Mouse (Mus musculus) heart, embryonic 12.5 days (tissue): ENCODE results near the gene Syt16. TPM values are rescaled to one million over a fixed set of nuclear protein-coding genes. Genes with fewer than 3 reads are reported as not detected.

Source experiments
- ATAC-seq: fragments of 200-750 bp; cut with Nextera tagmentation; 2 replicates; pipeline ENCODE4 v1.8.0; 2017; ENCODE audit warnings: moderate TSS enrichment, moderate library complexity; ENCODE audit not compliant: insufficient number of reproducible peaks, low FRiP score
- H3K27ac ChIP-seq: fragments of 300-500 bp; sonication (generic); 2 replicates; pipeline ENCODE4 v1.5.1; 2016; ENCODE audit warnings: mild to moderate bottlenecking, moderate library complexity; ENCODE audit not compliant: poor library complexity, severe bottlenecking
- H3K27me3 ChIP-seq: fragments of 300-500 bp; sonication (generic); replicated peaks from 2 replicates; pipeline ENCODE4 v1.6.1; 2016; ENCODE audit warnings: mild to moderate bottlenecking, moderate library complexity
- H3K36me3 ChIP-seq: fragments of 300-500 bp; sonication (generic); 2 replicates; pipeline ENCODE4 v1.6.1; 2016; ENCODE audit warnings: mild to moderate bottlenecking, moderate library complexity
- H3K4me1 ChIP-seq: fragments of 300-500 bp; sonication (generic); replicated peaks from 2 replicates; pipeline ENCODE4 v1.6.1; 2016; ENCODE audit warnings: mild to moderate bottlenecking
- H3K4me2 ChIP-seq: fragments of 300-500 bp; sonication (generic); 2 replicates; pipeline ENCODE4 v1.6.1; 2016; ENCODE audit warnings: mild to moderate bottlenecking, moderate library complexity
- H3K4me3 ChIP-seq: fragments of 300-500 bp; sonication (generic); 2 replicates; pipeline ENCODE4 v1.5.1; 2016; ENCODE audit warnings: mild to moderate bottlenecking
- H3K9ac ChIP-seq: fragments of 300-500 bp; sonication (generic); 2 replicates; pipeline ENCODE4 v1.6.1; 2016; ENCODE audit warnings: mild to moderate bottlenecking, moderate library complexity
- H3K9me3 ChIP-seq: fragments of 300-500 bp; sonication (generic); replicated peaks from 2 replicates; pipeline ENCODE4 v1.6.1; 2016; ENCODE audit warnings: mild to moderate bottlenecking, moderate library complexity
- WGBS: fragments of 180-500 bp; shearing (Covaris S2); methylation state at CpG from one replicate; pipeline ENCODE4 v1.1.7; 2016; 5-methylcytosine and 5-hydroxymethylcytosine counted together
- polyA plus RNA-seq: library from polyadenylated mRNA; unstranded; fragments of >200 nt; fragmentation: Nextera tagmentation; extraction: Ambion mirVana; gene quantifications from 2 replicates; pipeline ENCODE4 v1.2.1, GENCODE M21; 2016

Syt16 gene
- polyA plus RNA-seq, 1 experiment from 2014 or later = 0.33 TPM

DNA sequence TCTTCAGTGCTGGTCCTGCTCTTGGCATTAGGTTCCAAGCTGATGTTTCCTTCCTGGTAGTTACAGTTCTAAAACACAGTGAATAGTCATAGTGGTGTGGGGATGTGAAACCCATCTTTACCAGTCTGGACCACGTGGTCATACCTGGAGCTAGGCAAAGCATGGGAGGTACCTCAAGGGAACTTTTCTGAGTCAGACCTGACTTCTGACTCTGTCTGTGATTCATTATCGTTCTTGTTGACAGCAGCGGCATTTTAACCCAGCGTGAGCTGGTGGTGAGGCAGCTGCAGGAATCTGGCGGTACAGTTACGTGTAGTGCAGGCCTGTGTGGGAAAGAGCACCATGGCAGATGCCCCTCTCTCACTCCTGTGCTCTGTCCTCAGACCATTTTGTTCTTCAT, 22.9 kb upstream of the Syt16 start:
- Histone ChIP-seq H3K9me3 (peaks cover 11% of the 10 kb centered on the region), H3K4me2 (no peak overlapping the region), H3K4me3 (no peak overlapping the region), H3K9ac (no peak overlapping the region), H3K27me3 (no peaks in the 10 kb centered on the region), H3K36me3 (peaks cover 85% of the 10 kb centered on the region), H3K4me1 (no peaks in the 10 kb centered on the region), H3K27ac (no peak overlapping the region)
- no peak for ATAC-seq
- 84% methylated on average over 6 of the region's 6 CpGs for WGBS

DNA sequence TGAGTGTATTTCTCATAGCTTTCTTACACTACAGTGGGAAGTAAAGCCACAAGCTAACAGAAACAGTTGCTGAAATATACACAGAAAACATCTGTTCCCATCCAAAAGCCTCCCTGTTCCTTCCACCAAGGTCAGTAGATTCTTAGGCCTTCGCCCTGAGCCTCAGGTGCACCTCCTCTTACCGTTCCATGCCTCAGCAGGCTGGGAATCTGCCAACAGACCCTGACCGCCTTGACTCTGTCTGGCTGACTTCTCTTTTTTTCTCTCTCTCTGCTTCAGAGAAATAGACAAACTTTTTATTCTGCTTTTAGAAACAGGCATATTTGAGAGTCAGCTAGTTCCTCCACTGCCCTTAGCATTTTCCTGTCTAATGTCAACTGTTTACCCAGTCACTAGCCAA, 19.3 kb upstream of the Syt16 start:
- peaks cover 75% of the 10 kb centered on the region for H3K36me3 ChIP-seq
- WGBS = 88% methylated on average over 3 of the region's 3 CpGs

DNA sequence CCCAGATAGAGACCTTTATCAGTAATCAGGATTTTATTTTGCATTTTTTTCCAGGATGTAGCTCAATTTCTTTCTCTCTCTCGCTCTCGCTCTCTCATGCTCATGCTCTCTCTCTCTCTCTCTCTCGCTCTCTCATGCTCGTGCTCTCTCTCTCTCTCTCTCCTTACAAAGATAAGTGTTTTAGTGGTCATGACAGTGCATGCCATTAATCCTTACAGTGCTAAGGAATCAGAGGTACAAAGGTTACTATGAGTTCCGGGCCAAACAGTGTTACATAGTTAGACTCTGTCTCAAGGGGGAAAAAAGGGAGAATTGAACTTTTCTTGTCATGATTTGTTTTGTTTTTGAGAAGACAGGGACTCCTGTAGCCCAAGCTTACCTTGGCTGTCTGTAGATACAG, 17.8 kb upstream of the Syt16 start:
- ATAC-seq = no peak
- Histone ChIP-seq H3K4me1 (0 out of 2 replicates have a peak, but pooled peaks cover 4% of the 10 kb centered on the region), H3K36me3 (peaks cover 77% of the 10 kb centered on the region), H3K9me3 (no peaks in the 10 kb centered on the region), H3K9ac (no peak overlapping the region), H3K27ac (no peak overlapping the region), H3K4me2 (no peak overlapping the region), H3K4me3 (no peak overlapping the region), H3K27me3 (no peaks in the 10 kb centered on the region)
- WGBS = 89% methylated on average over 5 of the region's 5 CpGs

More for the DNA sequence above, 19.3 kb upstream of the Syt16 start:
- Histone ChIP-seq H3K27ac (no peak overlapping the region), H3K27me3 (no peaks in the 10 kb centered on the region), H3K9ac (no peak overlapping the region), H3K9me3 (no peaks in the 10 kb centered on the region), H3K4me1 (0 out of 2 replicates have a peak, but pooled peaks cover 4% of the 10 kb centered on the region), H3K4me2 (no peak overlapping the region), H3K4me3 (no peak overlapping the region)
- no peak for ATAC-seq

DNA sequence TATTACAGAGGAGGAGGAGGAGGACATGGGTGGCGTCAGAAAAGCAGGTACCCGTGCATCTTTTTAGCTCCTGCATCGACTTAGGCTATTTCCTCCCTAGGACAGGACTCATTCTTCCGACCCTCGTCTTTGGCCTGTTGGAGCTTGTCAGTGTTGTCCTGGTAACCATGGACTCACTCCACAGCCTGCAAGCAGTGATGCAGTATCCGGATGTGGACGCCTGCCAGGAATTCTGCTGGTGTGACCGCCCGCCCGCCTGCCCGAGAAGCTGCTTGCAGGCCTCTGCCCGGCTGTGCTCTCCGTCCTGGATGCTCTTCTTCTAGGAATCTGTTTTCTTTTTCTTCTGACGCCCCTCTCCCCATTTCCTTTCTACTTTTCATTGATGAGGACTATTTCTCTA, 14.9 kb upstream of the Syt16 start:
- ATAC-seq = peak; percentile 89
- Histone ChIP-seq H3K4me2 (no peak overlapping the region), H3K27ac (no peak overlapping the region), H3K4me3 (no peak overlapping the region), H3K27me3 (no peaks in the 10 kb centered on the region), H3K36me3 (peaks cover 74% of the 10 kb centered on the region), H3K4me1 (0 out of 2 replicates have a peak, but pooled peaks cover 4% of the 10 kb centered on the region), H3K9ac (no peak overlapping the region), H3K9me3 (no peaks in the 10 kb centered on the region)
- 36% methylated on average over 14 of the region's 14 CpGs for WGBS

DNA sequence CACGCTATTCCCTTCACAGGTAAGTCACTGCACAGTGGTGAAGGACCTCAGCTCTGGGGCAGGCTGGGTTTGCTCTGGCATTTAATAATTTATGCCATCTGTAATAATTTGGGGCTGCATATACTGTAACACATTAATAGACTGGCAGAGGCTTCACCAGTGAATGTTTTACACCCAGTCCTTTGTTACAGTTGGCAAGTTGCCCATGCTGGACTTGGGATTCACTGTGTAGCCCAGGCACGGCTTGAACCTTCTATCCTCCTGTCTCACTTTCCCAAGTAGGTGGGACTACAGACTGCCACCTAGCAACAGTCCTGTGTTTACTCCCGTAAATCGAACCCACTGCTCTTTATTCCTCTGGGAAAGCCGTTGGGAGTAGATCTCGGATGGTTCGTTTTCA, 11.2 kb upstream of the Syt16 start:
- ATAC-seq = no peak
- Histone ChIP-seq H3K4me3 (no peak overlapping the region), H3K4me1 (0 out of 2 replicates have a peak, but pooled peaks cover 7% of the 10 kb centered on the region), H3K9me3 (no peaks in the 10 kb centered on the region), H3K36me3 (peaks cover 40% of the 10 kb centered on the region), H3K9ac (no peak overlapping the region), H3K27me3 (no peaks in the 10 kb centered on the region), H3K4me2 (no peak overlapping the region), H3K27ac (no peak overlapping the region)
- 82% methylated on average over 7 of the region's 7 CpGs for WGBS

DNA sequence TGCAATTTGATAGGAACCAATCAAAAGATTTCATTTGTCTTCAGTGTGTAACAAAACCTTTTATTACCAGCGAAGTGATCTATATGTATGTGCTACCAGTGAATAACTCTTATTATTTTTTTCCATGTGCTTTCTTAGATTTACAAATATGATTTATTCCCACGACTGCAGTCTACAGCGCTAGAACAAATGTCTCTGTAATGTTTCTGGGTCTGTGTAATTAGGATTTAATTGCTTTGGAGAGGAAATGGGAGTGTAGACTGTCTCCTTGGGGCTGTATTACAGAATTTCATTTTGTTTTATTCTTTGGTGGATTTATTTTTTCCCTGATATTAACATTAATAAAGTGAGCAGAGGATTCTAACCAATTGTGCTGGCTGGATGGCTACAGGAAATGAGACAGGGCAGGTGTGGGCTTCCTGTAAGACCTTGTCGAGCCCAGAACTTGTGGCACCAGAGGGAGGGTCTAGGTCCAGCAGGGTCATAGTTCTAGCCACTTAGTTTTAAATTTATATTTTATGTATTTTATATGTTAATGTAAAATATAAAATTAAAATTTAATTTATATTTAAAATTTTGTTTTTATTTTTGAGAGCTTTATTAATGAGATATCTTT, 9.0 kb upstream of the Syt16 start:
- Histone ChIP-seq H3K4me3 (no peak overlapping the region), H3K4me2 (no peak overlapping the region), H3K9me3 (no peaks in the 10 kb centered on the region), H3K9ac (no peak overlapping the region), H3K27me3 (no peaks in the 10 kb centered on the region), H3K36me3 (peaks cover 28% of the 10 kb centered on the region), H3K4me1 (0 out of 2 replicates have a peak, but pooled peaks cover 3% of the 10 kb centered on the region), H3K27ac (no peak overlapping the region)
- WGBS = 88% methylated on average over 4 of the region's 4 CpGs
- no peak for ATAC-seq

DNA sequence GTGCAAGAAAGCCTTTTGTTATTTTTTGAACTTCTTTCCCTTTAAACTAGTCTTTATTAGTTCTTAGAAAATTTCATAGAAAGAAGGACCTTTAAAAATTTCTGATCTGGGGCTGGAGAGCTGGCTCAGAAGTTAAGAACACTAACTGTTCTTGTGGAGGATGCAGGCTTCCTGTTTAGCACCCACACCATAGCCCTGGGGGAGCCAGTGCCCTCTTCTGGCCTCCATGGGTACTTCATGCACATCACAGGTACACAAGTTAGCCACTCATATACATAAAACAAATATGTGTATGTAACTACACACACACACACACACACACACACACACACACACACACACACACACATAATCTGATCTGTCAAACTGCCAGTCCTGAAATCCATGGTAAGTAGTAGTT, 7.9 kb upstream of the Syt16 start:
- Histone ChIP-seq H3K4me1 (0 out of 2 replicates have a peak, but pooled peaks cover 3% of the 10 kb centered on the region), H3K27ac (no peak overlapping the region), H3K27me3 (no peaks in the 10 kb centered on the region), H3K36me3 (peaks cover 20% of the 10 kb centered on the region), H3K9ac (no peak overlapping the region), H3K4me3 (no peak overlapping the region), H3K9me3 (0 out of 2 replicates have a peak, but pooled peaks cover 2% of the 10 kb centered on the region), H3K4me2 (no peak overlapping the region)
- ATAC-seq = no peak

DNA sequence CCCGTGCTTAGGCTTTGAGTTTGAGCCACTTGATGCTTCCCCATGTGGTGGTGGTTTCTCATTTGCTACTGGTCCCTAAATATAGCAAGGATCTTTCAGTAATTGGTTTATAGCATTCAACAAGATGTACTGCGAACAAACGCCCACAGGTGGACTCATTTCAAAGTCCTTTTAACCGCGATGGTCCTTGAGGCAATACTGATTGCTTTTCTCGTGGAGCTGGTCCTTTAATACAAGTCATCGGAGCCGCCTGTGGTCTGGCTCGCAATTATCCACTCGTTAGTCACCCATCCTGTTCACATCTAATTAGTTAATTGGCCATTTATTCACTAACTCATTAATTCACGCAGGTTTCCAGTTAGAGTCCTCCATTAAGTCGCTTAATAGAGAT, 560 bp upstream of the Syt16 start:
- Histone ChIP-seq H3K36me3 (no peaks in the 10 kb centered on the region), H3K4me1 (peaks cover 5% of the 10 kb centered on the region; the same call in 1 of the 2 replicates), H3K27ac (no peak overlapping the region), H3K4me2 (peak overlapping the region; percentile 80), H3K4me3 (peak overlapping the region; percentile 59; the same call in 1 of the 2 replicates), H3K9me3 (0 out of 2 replicates have a peak, but pooled peaks cover 5% of the 10 kb centered on the region), H3K27me3 (peaks cover 47% of the 10 kb centered on the region), H3K9ac (no peak overlapping the region)
- no peak for ATAC-seq
- WGBS = 55% methylated on average over 12 of the region's 12 CpGs

DNA sequence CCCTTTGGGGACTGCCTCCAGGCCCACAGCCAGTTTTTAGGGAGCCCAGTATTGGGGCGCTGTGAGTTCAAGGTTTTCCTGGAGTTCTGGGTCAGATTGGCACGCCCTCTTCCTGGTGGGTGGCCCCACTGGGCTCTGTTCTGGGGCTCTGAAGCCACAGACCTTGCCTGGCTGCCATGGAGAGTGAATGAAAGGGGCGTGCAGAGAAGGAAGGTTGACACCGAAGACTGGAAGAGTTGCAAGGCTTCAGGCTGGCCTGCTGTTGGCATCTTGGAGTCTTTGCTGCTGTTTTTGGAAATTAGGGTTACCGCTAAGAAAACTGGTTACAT, 631 bp downstream of the Syt16 start:
- no peak overlapping the region for H3K27ac ChIP-seq
- H3K9me3 ChIP-seq = 0 out of 2 replicates have a peak, but pooled peaks cover 5% of the 10 kb centered on the region
- H3K36me3 ChIP-seq = no peaks in the 10 kb centered on the region
- WGBS = 35% methylated on average over 5 of the region's 5 CpGs
- peaks cover 5% of the 10 kb centered on the region; the same call in 1 of the 2 replicates for H3K4me1 ChIP-seq
- peak overlapping the region; percentile 59 for H3K4me3 ChIP-seq
- peak overlapping the region; percentile 61 for H3K9ac ChIP-seq
- H3K27me3 ChIP-seq = peaks cover 47% of the 10 kb centered on the region
- H3K4me2 ChIP-seq = peak overlapping the region; percentile 80
- ATAC-seq = no peak

DNA sequence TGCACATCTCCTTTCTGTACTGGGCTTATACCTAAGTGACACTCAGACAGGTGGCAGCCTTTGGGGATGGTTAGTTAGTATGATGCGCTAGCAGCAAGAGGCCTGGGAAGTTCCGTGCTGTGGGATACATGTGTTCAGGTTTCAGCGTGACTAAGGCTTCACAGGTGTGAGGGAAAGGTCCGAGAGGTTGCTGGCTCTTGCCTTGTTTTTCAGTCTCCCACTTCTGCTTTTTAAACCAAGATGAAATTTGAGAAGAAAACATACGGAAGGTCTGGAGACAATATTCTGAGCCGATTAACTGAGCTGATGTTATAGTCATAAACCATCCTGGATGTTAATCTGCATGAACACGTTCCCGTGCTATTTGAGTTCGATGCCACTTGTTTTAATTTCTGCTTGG, 5.0 kb downstream of the Syt16 start:
- H3K4me2 ChIP-seq = no peak overlapping the region
- WGBS = 87% methylated on average over 9 of the region's 9 CpGs
- no peak overlapping the region for H3K4me3 ChIP-seq
- no peak overlapping the region for H3K27ac ChIP-seq
- H3K36me3 ChIP-seq = no peaks in the 10 kb centered on the region
- no peaks in the 10 kb centered on the region for H3K9me3 ChIP-seq
- peaks cover 5% of the 10 kb centered on the region; the same call in 1 of the 2 replicates for H3K4me1 ChIP-seq
- H3K9ac ChIP-seq = no peak overlapping the region
- peaks cover 27% of the 10 kb centered on the region for H3K27me3 ChIP-seq
- ATAC-seq = no peak

DNA sequence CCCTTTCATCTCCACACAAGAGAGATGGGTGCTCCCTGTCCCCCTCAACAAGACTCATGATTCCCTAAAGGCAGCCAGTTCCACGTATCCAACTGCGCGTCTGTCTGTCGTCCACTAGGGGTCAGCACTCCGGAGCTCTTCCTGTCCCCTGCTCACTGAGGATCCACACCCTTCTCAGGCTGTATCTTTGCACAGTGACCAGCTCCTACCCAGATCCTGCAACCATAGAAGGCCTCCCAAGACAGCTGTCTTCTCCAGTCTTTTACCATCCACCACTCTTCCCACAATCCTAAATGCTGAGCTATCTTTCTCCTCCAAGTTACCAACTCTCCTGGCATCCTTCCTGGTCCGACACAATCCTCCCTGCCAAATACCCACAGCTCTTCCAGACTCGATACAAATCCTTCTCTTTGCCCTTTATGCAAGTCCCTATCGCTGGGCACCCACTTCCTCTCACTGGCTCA, 12.0 kb downstream of the Syt16 start:
- Histone ChIP-seq H3K4me2 (no peak overlapping the region), H3K4me3 (no peak overlapping the region), H3K9me3 (no peaks in the 10 kb centered on the region), H3K9ac (no peak overlapping the region), H3K27me3 (no peaks in the 10 kb centered on the region), H3K36me3 (no peaks in the 10 kb centered on the region), H3K4me1 (peaks cover 7% of the 10 kb centered on the region; the same call in 1 of the 2 replicates), H3K27ac (no peak overlapping the region)
- no peak for ATAC-seq
- 25% methylated on average over 8 of the region's 8 CpGs for WGBS
